Mouse (Mus musculus) embryonic facial prominence, embryonic 15.5 days (tissue): Measurements from ENCODE around the gene Tigd3. TPM values are rescaled to one million over a fixed set of nuclear protein-coding genes. Genes with fewer than 3 reads are reported as not detected.
"Not testable (repeated sequence)": the region's sequence is repeated elsewhere in the genome, so short reads cannot be mapped to it uniquely, and the experiment has no call there.

Source experiments
- ATAC-seq: fragments of 200-750 bp; cut with Nextera tagmentation; 2 replicates; pipeline ENCODE4 v1.8.0; 2017; ENCODE audit warnings: low read depth, moderate TSS enrichment; ENCODE audit not compliant: insufficient number of reproducible peaks, low FRiP score, low TSS enrichment
- H3K27ac ChIP-seq: fragments of 300-500 bp; sonication (generic); replicated peaks from 2 replicates; pipeline ENCODE4 v1.5.1; 2015; ENCODE audit warnings: mild to moderate bottlenecking, inconsistent platforms
- H3K27me3 ChIP-seq: fragments of 300-500 bp; sonication (generic); 2 replicates; pipeline ENCODE4 v1.6.1; 2015; ENCODE audit warnings: inconsistent platforms
- H3K36me3 ChIP-seq: fragments of 300-500 bp; sonication (generic); 2 replicates; pipeline ENCODE4 v1.6.1; 2015; ENCODE audit warnings: mild to moderate bottlenecking, inconsistent platforms
- H3K4me1 ChIP-seq: fragments of 300-500 bp; sonication (generic); 2 replicates; pipeline ENCODE4 v1.6.1; 2015; ENCODE audit warnings: inconsistent platforms
- H3K4me2 ChIP-seq: fragments of 300-500 bp; sonication (generic); replicated peaks from 2 replicates; pipeline ENCODE4 v1.6.1; 2015; ENCODE audit warnings: mild to moderate bottlenecking, inconsistent platforms
- H3K4me3 ChIP-seq: fragments of 300-500 bp; sonication (generic); replicated peaks from 2 replicates; pipeline ENCODE4 v1.5.1; 2015; ENCODE audit warnings: mild to moderate bottlenecking, inconsistent platforms
- H3K9ac ChIP-seq: fragments of 300-500 bp; sonication (generic); 2 replicates; pipeline ENCODE4 v1.6.1; 2015; ENCODE audit warnings: inconsistent platforms
- H3K9me3 ChIP-seq: fragments of 300-500 bp; sonication (generic); replicated peaks from 2 replicates; pipeline ENCODE4 v1.6.1; 2016; ENCODE audit warnings: inconsistent platforms
- WGBS: fragments of 180-500 bp; shearing (Covaris S2); methylation state at CpG from one replicate; pipeline ENCODE4 v1.1.7; 2015; 5-methylcytosine and 5-hydroxymethylcytosine counted together
- polyA plus RNA-seq: library from polyadenylated mRNA; unstranded; fragments of >200 nt; fragmentation: Nextera tagmentation; extraction: Ambion mirVana; gene quantifications from 2 replicates; pipeline ENCODE4 v1.2.1, GENCODE M21; 2015

The Tigd3 gene
- polyA plus RNA-seq, 1 experiment from 2014 or later: 3.4 TPM

DNA sequence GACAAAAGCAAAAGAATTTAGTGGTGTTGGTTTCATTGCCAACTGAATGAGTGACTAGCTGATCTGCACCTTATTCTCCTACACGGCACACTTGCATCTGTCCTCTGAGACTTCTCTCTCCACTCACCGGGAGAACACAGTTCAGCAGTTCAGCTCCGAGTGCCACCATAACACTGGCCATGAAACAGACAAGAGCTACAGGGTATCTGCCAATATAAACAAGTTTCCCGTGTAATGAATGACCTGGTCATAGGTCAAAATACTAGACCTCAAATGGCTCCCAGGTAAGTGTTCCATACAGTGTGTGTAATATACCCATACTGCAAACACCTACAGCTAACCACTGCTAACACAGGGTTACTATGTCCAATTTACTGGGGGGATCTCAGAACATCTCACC, 4.7 kb downstream of the Tigd3 start:
- peaks cover 8% of the 10 kb centered on the region; the same call in 1 of the 2 replicates for H3K36me3 ChIP-seq

DNA sequence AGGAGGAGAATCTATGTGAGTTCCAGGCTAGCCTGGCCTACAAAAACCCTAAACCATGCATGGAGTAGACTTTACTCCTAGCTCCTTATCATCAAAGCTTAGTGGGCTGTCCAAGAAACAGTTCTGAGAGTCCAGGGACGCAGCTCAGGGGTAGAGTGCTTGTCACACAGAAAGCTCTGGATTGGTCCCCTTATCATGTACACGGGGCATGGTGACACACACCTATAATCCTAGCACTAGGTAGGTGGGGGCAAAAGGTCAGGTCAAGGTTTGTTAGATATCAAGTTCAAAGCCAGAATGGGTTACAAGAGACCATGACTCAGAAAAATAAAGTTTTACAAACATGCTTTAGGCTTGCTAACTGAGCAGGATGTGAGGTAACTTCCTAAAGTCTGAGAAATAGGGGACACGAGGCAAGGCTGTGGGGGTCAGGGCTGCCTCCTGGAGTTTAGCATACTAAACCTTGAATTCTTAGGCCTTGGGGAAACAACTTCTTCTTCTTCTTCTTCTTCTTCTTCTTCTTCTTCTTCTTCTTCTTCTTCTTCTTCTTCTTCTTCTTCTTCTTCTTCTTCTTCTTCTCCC, 6.6 kb downstream of the Tigd3 start:
- peaks cover 2% of the 10 kb centered on the region; the same call in 1 of the 2 replicates for H3K4me1 ChIP-seq
- H3K9ac ChIP-seq: no peak overlapping the region
- no peak for ATAC-seq
- no peak overlapping the region for H3K27ac ChIP-seq
- no peak overlapping the region for H3K4me3 ChIP-seq
- WGBS: 73% methylated on average over 3 of the region's 3 CpGs
- peaks cover 6% of the 10 kb centered on the region; the same call in 1 of the 2 replicates for H3K36me3 ChIP-seq
- H3K27me3 ChIP-seq: no peaks in the 10 kb centered on the region
- no peaks in the 10 kb centered on the region for H3K9me3 ChIP-seq
- H3K4me2 ChIP-seq: no peak overlapping the region

More for the DNA sequence above, 4.7 kb downstream of the Tigd3 start:
- H3K27ac ChIP-seq: no peak overlapping the region
- peaks cover 14% of the 10 kb centered on the region for H3K4me1 ChIP-seq
- H3K9ac ChIP-seq: no peak overlapping the region
- no peak overlapping the region for H3K4me3 ChIP-seq
- 74% methylated on average over 4 of the region's 4 CpGs for WGBS
- no peak for ATAC-seq
- no peaks in the 10 kb centered on the region for H3K9me3 ChIP-seq
- no peaks in the 10 kb centered on the region for H3K27me3 ChIP-seq
- no peak overlapping the region for H3K4me2 ChIP-seq

DNA sequence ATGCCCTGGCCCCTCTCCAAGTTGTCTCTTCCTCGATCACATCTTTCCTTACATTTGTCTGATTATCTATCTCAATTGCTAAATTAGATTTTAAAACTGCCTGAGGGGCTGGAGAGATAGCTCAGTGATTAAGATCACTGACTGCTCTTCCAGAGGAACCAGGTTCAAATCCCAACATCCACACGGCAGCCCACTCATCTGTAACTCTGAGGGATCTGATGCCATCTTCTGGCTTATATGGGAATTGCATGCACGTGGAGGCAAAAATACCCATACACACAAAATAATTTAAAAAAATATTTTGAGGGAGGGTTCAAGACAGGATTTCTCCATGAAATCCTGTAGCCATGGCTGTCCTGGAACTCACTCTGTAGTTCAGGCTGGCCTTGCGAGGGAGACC, 8.1 kb downstream of the Tigd3 start:
- Histone ChIP-seq H3K9me3 (no peaks in the 10 kb centered on the region), H3K4me1 (peaks cover 5% of the 10 kb centered on the region; the same call in 1 of the 2 replicates), H3K4me2 (no peak overlapping the region), H3K4me3 (no peak overlapping the region), H3K36me3 (no peaks in the 10 kb centered on the region), H3K27me3 (no peaks in the 10 kb centered on the region), H3K27ac (no peak overlapping the region), H3K9ac (no peak overlapping the region)
- ATAC-seq: no peak
- WGBS: 51% methylated on average over 4 of the region's 4 CpGs

DNA sequence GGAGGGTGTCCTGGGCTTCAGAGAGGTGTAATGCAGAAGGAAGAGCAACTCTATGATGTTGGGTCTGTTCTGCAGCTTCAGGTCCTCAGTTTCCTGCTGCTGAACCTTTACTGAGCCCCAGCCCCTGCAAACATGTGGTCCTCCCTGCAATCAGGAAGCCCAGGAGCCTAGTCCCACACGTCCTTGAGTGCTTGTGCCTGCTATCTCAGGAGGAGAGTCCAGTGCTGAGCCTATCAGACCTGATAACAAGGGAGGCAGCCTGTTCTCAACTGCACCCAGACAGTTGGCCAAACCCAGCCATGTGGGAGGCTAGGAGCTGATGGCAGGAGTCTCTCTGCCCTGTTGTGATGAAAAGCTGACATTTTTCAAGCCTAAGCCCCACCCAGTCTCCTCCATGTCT, 10.0 kb downstream of the Tigd3 start:
- Histone ChIP-seq H3K27ac (no peak overlapping the region), H3K36me3 (no peaks in the 10 kb centered on the region), H3K4me3 (no peak overlapping the region), H3K4me2 (no peak overlapping the region), H3K4me1 (peaks cover 6% of the 10 kb centered on the region; the same call in 1 of the 2 replicates), H3K9ac (no peak overlapping the region), H3K9me3 (no peaks in the 10 kb centered on the region), H3K27me3 (no peaks in the 10 kb centered on the region)
- WGBS: 57% methylated on average over 1 of the region's 1 CpGs
- no peak for ATAC-seq

DNA sequence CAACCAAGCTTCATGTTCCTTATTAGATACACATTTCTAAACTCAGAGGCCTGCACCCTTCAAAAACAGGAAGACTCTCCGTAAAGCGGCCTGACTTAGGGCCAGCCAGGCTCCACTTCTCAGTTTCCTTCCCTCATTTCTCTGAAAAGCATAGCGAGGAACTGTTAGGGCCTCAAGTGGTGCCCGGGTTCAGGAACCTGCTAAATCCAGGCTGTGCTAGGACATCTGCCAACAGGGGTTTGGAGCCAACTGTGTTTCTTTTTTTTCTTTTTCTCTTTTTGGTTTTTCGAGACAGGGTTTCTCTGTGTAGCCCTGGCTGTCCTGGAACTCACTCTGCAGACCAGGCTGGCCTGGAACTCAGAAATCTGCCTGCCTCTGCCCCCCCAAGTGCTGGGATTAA, 11.9 kb downstream of the Tigd3 start:
- not testable (repeated sequence) for H3K9ac ChIP-seq, H3K36me3 ChIP-seq, H3K9me3 ChIP-seq, ATAC-seq, H3K4me2 ChIP-seq, H3K4me3 ChIP-seq, H3K27me3 ChIP-seq
- Histone ChIP-seq H3K4me1 (peaks cover 21% of the 10 kb centered on the region), H3K27ac (peak overlapping the region; percentile 34; the same call in 1 of the 2 replicates)
- WGBS: 65% methylated on average over 5 of the region's 5 CpGs

DNA sequence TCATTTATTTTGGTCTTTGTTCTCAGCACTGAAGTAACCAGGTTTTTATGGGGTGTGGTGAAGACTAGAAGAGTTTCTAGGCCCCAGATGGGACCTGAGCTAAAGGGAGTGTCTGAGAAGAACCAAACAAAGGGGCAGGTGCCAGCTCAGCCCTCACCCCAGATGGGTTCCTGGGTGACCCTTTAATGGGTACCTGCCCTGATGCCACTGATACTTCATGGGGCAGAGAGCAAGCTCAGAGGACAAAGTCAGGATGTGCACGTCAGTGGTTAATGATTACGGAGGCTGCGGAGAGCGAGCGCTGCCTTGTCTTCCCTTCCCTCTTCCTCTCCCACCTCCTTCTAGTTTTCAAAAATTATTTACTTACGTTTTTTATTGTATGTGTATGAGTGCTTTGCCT, 12.8 kb downstream of the Tigd3 start:
- H3K9ac ChIP-seq: no peak overlapping the region
- no peak overlapping the region for H3K4me3 ChIP-seq
- peaks cover 21% of the 10 kb centered on the region for H3K4me1 ChIP-seq
- no peak overlapping the region for H3K4me2 ChIP-seq
- no peak for ATAC-seq
- H3K36me3 ChIP-seq: no peaks in the 10 kb centered on the region
- H3K27ac ChIP-seq: no peak overlapping the region
- H3K27me3 ChIP-seq: no peaks in the 10 kb centered on the region
- 95% methylated on average over 6 of the region's 6 CpGs for WGBS
- no peaks in the 10 kb centered on the region for H3K9me3 ChIP-seq

DNA sequence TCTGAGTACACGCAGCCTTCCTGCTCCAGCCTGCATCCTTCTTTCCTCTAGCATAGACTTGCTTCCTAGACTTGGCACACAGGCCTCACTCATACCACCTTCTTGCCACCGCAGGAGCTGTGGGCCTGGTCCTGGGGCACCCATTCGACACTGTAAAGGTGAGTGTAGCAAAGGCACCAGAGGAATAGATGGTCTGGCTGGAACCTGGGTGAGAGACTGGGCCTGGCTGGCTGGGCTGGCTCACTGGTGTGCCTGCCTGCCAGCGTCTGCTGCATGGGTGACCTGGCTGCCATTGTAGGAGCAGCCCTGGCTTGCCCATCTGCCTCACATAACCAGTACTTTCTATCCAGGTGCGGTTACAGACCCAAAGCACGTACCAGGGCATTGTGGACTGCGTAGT, 14.2 kb downstream of the Tigd3 start:
- H3K9me3 ChIP-seq: no peaks in the 10 kb centered on the region
- WGBS: 91% methylated on average over 7 of the region's 7 CpGs
- ATAC-seq: no peak
- H3K4me3 ChIP-seq: no peak overlapping the region
- H3K4me2 ChIP-seq: no peak overlapping the region
- H3K27me3 ChIP-seq: no peaks in the 10 kb centered on the region
- H3K27ac ChIP-seq: no peak overlapping the region
- H3K4me1 ChIP-seq: peaks cover 25% of the 10 kb centered on the region
- H3K36me3 ChIP-seq: no peaks in the 10 kb centered on the region
- H3K9ac ChIP-seq: no peak overlapping the region

DNA sequence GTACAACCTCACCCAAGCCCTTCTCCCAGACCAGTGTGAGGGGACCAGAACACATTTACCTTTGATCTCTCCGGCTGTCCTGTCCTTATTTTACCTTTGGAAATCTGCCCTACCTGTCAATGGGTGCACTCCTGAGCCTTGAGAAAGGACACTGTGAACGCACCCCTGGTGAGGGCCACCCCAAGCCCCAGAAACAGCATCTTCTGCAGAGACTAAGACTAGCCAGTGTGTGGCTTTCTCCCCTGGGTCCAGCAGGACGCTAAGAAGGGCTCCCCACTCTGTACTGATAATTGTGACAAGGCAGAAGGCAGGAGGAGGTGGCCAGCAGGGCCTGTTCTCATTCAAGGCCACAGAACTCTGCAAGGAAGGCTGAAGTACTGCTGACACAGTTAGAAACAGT, 15.0 kb downstream of the Tigd3 start:
- H3K27me3 ChIP-seq: no peaks in the 10 kb centered on the region
- H3K9ac ChIP-seq: no peak overlapping the region
- peaks cover 33% of the 10 kb centered on the region for H3K4me1 ChIP-seq
- no peaks in the 10 kb centered on the region for H3K9me3 ChIP-seq
- no peak overlapping the region for H3K4me2 ChIP-seq
- H3K4me3 ChIP-seq: no peak overlapping the region
- WGBS: 78% methylated on average over 3 of the region's 3 CpGs
- H3K27ac ChIP-seq: no peak overlapping the region
- no peaks in the 10 kb centered on the region for H3K36me3 ChIP-seq
- no peak for ATAC-seq

DNA sequence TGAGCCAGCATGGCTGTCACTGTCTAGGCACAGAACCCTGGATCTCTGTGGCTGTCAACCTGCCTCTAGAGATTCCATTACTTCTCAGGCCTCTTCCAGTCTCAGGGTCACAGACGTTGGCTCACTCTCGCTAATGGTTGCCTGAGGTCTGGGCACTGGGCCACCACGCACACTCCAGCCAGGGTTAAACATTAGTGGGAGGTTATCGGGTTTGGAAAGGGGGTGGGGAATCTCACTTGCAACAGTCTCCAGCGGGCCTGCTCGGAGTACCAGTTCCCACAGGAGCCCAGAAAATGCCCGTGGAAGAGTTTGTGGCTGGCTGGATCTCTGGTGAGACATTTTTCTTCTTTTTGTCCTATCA, 15.6 kb downstream of the Tigd3 start:
- H3K27ac ChIP-seq: peak overlapping the region; percentile 83; the same call in 1 of the 2 replicates

DNA sequence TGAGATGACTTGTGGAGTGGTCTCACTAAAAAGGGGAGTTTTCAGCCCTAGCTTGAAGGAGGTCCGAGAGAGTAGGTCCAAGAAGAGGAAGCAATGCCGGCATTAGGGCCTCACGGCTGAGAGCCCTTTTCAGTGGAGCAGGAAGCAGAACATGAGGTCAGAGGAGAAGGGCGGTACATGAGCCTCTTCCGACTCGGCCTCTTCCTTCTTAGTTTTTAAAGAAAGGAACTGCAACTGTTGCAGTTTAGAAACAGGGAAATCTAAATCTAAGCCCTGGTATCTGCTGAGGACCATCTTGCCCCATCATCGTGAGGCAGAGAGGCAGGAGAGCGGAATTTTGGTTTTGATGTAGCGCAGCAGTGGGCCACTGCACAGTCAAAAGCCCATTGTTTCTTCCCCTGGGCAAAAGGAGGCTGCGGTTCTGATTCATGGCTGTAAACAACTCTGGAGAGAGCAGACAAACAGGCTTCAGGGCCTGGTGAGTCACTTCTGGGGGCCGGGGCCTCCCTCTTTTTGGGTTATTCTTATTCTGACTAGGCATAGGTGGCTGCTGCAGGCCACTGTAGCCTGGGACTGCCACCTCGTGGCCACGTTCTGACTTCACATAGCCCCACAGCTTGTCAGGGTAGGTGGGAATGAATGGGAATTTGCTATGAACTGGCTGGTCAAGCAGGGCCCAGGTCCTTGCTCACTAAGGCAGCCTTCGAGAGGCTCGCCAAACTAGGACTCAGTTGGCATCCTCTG, 16.2 kb downstream of the Tigd3 start, which contains the start of gene Slc25a45:
TSS of gene Slc25a45 (plus strand) at position 191 of the 744 bp plus-strand sequence.
- ATAC-seq: peak; percentile 78
- Histone ChIP-seq H3K27me3 (no peaks in the 10 kb centered on the region), H3K4me2 (peak within 1 kb of the TSS; percentile 16; the same call in 1 of the 2 replicates), H3K9ac (0 out of 2 replicates have a peak within 1 kb of the TSS, but pooled peaks have one; percentile 18), H3K4me3 (peak within 1 kb of the TSS; percentile 22), H3K36me3 (peaks cover 3% of the 10 kb centered on the region; the same call in 1 of the 2 replicates), H3K27ac (peak within 1 kb of the TSS; percentile 83), H3K4me1 (peaks cover 43% of the 10 kb centered on the region), H3K9me3 (no peaks in the 10 kb centered on the region)
- WGBS: 32% methylated on average over 15 of the region's 15 CpGs

More for the DNA sequence above, 15.6 kb downstream of the Tigd3 start:
- peak overlapping the region; percentile 22; the same call in 1 of the 2 replicates for H3K4me3 ChIP-seq
- 71% methylated on average over 7 of the region's 7 CpGs for WGBS
- no peak overlapping the region for H3K9ac ChIP-seq
- no peaks in the 10 kb centered on the region for H3K27me3 ChIP-seq
- H3K4me2 ChIP-seq: peak overlapping the region; percentile 16; the same call in 1 of the 2 replicates
- no peaks in the 10 kb centered on the region for H3K9me3 ChIP-seq
- H3K4me1 ChIP-seq: peaks cover 39% of the 10 kb centered on the region
- no peaks in the 10 kb centered on the region for H3K36me3 ChIP-seq
- no peak for ATAC-seq

DNA sequence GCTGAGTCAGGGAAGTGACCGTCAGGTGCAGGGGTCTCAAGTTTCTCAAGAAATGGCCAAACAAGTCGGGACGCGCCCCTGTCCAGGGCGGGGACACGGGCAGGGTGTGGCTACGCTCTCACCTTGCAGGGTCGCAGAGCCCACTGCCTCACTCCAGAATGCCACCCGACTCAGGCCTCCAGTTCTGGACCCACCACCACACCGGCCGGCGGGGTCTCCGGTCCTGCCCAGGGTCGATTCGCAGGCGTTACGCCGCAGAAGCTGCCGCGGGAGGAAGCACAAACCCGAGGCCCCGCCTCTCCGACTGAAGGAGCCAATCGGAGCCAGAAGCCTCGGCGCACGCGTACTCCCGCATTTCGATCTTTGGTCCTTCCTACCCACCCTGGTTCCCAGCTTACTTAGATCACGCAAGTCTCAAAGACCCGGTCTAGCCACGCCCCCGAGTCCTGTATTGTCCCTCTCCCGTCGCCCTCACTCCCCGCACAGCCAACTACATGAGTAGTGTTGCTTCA, 18.9 kb downstream of the Tigd3 start, which contains the start of gene Frmd8:
TSS of gene Frmd8 (minus strand) at position 306 of the 512 bp plus-strand sequence.
- Histone ChIP-seq H3K4me1 (peaks cover 59% of the 10 kb centered on the region), H3K36me3 (peaks cover 11% of the 10 kb centered on the region), H3K4me2 (peak within 1 kb of the TSS; percentile 83), H3K4me3 (peak within 1 kb of the TSS; percentile 82), H3K27ac (peak within 1 kb of the TSS; percentile 51), H3K9ac (peak within 1 kb of the TSS; percentile 68), H3K9me3 (no peaks in the 10 kb centered on the region), H3K27me3 (no peaks in the 10 kb centered on the region)
- under 1% methylated on average over 37 of the region's 37 CpGs for WGBS
- ATAC-seq: peak; percentile 81
